Mouse (Mus musculus) cerebellum, adult 18-20 months (tissue): Measurements from ENCODE around the gene Ncam1.

Source experiments
- DNase-seq, 2 experiments: peaks; one replicate each; pipeline ENCODE4 v3.0.0; 2021

The Ncam1 gene

GRCm38 (mm10) chr9:49675696-49676465 lies 122.8 kb downstream of the Ncam1 start:
- DNase-seq = peak; percentile 25 to 36

GRCm38 (mm10) chr9:49672646-49673199 lies 126.0 kb downstream of the Ncam1 start:
- DNase-seq = no peak

- no peak for DNase-seq
Measured at GRCm38 (mm10) chr9:49667066-49667465, 131.7 kb downstream of the Ncam1 start.

DNA sequence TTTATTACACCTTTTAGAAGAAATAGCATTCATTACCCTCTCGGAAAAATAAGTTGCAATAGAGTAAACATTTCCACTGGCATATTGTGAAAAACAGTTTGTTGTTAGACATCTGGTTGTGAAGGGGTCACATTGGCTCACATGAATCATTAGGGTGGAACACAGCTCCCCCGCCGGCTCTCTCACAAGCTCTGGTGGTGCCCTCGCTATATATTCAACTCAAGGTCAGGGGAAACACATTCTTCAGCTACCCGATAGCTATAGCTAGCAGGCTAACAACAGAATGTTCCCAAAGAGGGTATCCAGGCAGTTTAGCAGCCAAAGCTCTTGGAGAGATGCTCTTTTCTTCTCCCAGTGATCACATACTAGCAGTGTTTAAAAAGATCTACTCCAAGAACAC lies 133.4 kb downstream of the Ncam1 start:
- DNase-seq = no peak

GRCm38 (mm10) chr9:49663927-49664320 lies 134.8 kb downstream of the Ncam1 start:
- no peak for DNase-seq

DNA sequence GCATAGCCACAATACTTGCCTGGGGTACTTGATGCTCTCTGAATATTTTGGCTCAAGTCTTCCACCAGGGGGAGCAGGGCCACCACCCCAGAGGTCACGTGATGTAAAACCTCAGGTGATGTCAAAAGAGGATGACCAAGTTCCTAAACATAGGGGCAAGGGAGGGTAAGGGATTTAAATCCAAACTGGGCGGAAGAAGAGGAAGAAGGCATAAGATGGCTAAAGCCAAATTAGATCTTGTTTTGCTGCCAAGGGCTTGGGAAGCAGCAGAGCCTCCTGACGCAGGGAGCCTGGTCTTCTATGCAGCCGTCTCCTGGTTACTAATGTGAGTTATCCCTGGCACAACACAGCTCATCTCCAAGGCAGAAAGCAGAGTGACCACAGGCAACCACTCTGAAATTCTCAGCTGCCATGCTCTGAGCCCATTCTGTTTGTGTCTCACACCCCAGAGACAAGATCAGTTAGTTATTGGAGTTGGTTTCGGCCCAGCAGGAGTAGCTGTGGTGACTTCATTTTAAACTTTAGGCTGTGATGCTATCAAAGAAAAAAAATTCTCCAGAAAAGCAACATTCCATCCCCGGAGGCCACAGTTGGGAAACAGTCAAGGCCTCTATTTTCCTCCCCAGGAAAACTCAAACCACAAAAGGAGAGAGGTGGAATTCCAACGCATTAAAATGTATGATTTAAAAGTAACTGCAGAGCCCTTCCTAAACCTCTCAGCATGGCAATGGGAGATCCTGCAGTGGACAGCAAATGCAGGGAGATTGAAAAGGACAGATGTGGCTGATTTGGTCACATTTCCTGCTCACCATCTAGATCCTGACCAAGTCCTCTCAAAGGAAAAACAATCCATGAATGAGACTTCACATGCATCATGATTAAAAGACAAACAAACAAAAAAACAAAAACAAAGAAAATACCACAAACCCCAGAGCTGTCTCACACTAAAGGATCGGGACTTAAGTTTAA lies 135.5 kb downstream of the Ncam1 start:
- peak; percentile 23 to 41 for DNase-seq

- no peak for DNase-seq
Measured at GRCm38 (mm10) chr9:49661480-49661879, 137.2 kb downstream of the Ncam1 start.

- DNase-seq = peak; percentile 59 to 65
Measured at GRCm38 (mm10) chr9:49658381-49658856, 140.3 kb downstream of the Ncam1 start.

DNA sequence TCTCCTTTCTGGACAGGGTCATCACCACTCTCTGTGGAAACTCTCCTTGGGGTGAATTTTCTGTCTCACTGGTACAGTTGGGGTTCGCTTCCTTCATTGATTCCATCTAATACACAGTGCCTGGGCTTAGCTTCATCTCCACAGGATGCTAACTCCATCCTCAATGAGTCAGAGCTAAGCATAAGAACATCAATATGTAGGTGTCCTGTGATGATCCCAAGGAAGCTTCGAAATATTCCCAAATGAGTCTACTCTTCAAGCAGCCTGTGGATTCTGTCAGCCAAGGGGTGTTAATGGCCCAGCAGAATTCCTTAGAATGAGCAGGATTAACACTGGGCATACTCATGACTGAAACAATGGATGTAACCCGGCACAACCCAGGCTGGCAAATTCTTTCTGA lies 144.3 kb downstream of the Ncam1 start:
- no peak for DNase-seq

DNA sequence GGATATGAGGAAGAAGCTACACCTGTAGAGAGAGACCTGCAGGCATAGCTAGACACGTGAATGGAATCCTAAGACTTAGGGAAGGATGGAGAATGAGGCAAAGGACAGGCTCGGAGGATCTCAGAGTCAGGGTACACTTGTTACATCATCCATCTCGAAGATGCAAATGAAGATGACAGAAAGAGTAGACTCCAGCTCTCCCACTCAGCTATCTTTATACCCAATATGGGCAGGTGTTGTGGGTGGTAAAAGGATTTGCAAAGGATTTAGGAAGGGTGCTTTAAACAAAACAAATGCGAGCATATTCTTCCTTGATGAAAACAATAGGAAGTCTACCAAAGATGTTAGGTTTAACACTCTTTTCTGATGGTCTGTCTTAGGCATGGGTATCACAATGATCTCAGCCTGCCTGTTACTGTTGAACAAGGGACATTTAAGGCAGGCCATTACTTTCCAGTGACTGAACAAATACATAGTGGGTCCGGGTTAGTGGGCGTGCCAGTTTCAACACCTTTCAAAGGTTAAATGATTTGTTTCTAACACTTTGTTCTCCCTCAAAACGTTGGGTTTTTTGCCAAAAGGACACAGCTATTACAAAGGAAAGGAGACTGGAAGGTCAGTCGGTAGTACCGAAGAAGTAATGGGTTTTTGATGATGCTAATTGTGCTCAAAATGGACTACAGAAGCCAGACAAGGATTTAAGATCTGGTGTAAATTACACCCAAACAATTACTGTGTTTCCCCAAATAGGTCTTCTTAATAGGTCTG lies 145.1 kb downstream of the Ncam1 start:
- no peak for DNase-seq

GRCm38 (mm10) chr9:49644296-49644695 lies 154.4 kb downstream of the Ncam1 start:
- no peak for DNase-seq

DNA sequence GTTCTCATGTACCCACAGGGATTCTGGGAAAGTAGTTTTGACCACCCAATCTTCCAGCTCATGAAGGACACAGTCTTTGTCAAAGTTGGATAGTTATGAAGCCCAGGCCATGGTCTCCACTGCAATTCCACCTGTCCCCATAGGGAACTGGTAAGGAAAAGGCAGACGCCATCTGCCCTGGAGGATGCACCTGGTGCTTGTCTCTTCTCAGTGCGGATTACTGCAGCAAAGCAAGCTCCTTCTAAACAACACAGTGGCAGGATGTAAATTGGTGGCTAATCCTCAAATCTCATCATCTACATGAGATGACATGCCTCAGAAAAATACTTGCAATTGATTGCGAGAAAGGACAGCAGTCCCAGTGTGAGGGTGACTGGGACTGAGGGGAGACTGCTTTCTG lies 158.0 kb downstream of the Ncam1 start:
- peak in 1 of 2 experiments; percentile 55 for DNase-seq

- no peak for DNase-seq
Measured at GRCm38 (mm10) chr9:49640142-49640541, 158.6 kb downstream of the Ncam1 start.

DNA sequence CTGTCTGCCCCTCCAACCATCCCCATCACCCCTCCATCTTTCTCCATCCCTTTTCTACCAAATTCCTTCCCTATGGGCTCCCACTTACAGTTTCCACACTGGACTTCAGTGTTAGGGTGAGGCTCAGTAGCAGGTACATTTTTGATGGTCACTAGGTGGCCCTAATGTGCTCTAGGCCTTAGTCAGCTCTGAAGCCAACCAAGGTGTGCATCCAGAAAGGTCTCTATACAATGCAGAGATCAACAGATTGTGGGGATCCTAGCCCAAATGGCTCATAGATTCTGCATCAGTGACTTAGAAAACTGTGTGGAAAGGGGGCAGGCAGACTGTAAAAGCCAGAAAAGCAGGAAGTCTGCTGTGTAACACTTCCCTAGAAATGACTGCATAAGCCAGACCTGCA lies 160.8 kb downstream of the Ncam1 start:
- peak in 1 of 2 experiments; percentile 38 for DNase-seq

DNA sequence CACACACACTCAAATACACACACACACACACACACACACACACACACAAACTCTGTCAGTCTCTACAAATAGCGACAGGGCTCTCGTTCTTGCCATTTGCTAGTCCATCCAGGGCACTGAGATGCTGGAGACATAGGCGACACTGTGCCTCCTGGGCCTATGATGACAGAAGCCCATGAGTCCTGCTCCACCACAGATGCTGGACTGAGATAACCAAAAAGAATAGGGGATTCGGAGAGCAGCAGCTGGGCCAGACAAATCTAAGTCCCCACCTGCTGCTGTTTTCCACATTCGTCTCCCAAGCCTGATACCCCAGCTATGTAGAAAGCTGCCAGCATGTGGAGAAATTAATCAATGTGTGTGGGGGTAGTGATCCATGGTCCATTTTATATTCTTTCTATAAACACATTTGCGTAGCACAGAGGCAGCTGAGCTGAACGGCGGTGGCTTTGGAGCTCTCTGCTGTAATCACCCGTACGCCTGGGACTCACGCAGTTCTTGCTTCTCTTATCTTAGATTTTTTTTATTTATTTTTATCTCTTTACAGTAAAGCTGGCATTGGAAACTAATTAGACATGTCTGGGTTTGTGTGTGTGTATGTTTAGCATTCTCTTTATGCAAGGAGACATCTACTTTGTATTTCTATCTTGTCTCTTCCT lies 162.9 kb downstream of the Ncam1 start:
- no peak for DNase-seq

GRCm38 (mm10) chr9:49632591-49632990 lies 166.1 kb downstream of the Ncam1 start:
- DNase-seq = peak in 1 of 2 experiments; percentile 23

GRCm38 (mm10) chr9:49630336-49630735 lies 168.4 kb downstream of the Ncam1 start:
- peak in 1 of 2 experiments; percentile 38 for DNase-seq

DNA sequence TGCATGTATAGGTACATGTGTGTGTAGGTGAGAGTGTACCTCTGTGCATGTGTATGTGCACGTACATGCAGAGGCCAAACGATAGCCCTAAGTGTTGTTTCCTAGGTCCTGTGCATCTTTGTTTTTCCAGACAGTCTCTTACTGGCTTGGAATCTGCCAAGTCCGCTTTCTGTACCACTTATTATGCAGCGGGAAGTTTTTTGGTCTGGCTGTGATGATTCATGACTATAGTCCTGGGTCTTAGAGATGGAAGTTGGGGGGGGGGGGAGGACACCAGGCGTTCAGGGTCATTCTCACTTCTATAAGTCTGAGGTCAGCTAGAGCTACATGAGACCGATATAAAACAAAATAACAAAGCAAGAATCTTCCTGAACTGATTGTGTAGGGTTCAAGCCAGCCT lies 173.8 kb downstream of the Ncam1 start:
- DNase-seq = no peak

DNA sequence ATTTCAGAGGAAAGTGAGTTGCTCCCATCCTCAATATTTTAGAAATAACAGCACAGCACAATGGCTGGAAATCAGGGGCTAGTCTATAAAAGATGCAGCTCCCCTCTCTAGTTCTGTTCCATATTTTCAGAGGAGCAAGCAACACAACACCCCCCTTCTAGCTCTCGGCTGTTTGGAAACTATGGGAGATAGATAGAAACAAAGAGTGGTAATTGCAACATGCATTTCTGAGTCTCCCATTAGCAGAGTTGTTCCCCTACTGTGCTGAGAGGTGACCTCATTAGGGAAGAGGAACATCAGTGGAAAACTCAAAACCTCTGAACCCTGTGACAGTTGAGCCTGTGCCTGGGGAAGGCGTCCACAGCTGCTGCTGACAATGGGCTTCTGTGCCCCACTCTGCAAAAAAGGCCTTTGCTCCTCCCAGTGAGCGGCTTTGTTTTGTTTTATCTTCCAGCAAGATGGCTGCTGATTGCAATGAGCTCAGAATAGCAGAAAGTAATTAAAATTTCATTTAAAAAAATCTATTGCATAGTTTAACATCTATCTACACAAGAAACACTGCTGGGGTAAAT lies 174.7 kb downstream of the Ncam1 start:
- no peak for DNase-seq

DNA sequence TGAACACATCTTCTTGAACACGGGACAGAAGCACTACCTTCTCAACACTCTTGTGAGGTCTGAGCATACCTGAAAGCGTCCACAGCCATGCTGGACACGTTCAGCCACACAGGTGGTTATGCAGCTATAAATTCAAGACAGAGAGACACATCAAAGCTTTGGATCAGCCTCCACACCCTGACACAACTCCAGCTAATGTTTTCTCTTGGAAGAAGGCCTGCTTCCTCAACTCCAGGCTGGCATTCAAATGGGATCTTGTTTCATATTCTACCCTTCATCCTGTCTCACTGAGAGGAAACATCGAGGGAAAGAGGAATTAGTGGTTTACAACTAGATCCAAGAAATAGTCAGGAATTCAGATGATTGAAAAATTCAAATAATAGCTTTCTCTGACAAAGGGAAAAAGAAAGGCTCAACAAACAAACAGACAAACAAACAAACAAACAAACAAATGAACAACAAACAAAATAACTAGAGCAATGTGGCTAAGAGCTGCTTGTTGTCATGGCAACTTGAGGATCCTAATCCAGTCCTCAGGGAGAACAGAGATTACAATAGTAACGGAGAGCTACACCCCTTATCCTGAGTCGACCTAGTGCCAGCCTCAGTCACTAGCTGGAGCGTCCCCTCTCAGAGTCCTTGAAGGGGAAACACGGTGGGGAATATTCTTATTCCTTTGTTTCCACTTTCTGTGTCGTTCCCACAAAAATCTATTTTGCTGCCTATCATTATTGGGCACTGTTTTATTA lies 175.6 kb downstream of the Ncam1 start:
- peak in 1 of 2 experiments; percentile 18 for DNase-seq

- DNase-seq = no peak
Measured at GRCm38 (mm10) chr9:49621691-49622090, 177.0 kb downstream of the Ncam1 start.
